Mouse (Mus musculus) spleen, postnatal 0 days (tissue): ENCODE data around the gene Ppp1r10. TPM values are rescaled to one million over a fixed set of nuclear protein-coding genes. Genes with fewer than 3 reads are reported as not detected.

Experiments
- microRNA counts: library from miRNA; unstranded; fragments of <30 nt; microRNA quantifications from one replicate; lab custom pipeline; 2015
- polyA plus RNA-seq: library from polyadenylated mRNA; unstranded; fragments of >200 nt; fragmentation: Nextera tagmentation; extraction: Ambion mirVana; gene quantifications from 2 replicates; pipeline ENCODE4 v1.2.1, GENCODE M21; 2015

Ppp1r10 gene
- 17.4 and 18.4 TPM in 2 replicates for polyA plus RNA-seq

GRCm38 (mm10) chr17:35916297-35917142 is at the start of gene Ppp1r10, which contains the start of gene Mrps18b:
TSS of gene Ppp1r10 (plus strand) at chr17:35916434.
TSS of gene Mrps18b (minus strand) at chr17:35916389.

GRCm38 (mm10) chr17:35879245-35880057 is 36.8 kb upstream of the Ppp1r10 start, which contains the start of gene Dhx16:
TSS of gene Dhx16 (plus strand) at chr17:35879819.

GRCm38 (mm10) chr17:35896781-35897643 is 19.2 kb upstream of the Ppp1r10 start, which contains the start of gene 2310061I04Rik:
TSS of gene 2310061I04Rik (minus strand) at chr17:35897431.

GRCm38 (mm10) chr17:35909919-35910369 is 6.3 kb upstream of the Ppp1r10 start, which contains the start of gene Atat1:
TSS of gene Atat1 (minus strand) at chr17:35910075.

GRCm38 (mm10) chr17:35969418-35970389 is 53.5 kb downstream of the Ppp1r10 start, which contains the start of gene Abcf1:
TSS of gene Abcf1 (minus strand) at chr17:35969761.

GRCm38 (mm10) chr17:35979401-35980362 is 63.4 kb downstream of the Ppp1r10 start, which contains the start of the genes Gnl1 and Prr3:
TSS of gene Gnl1 (plus strand) at chr17:35979851.
TSS of gene Prr3 (minus strand) at chr17:35980236.

MicroRNAs within 50 kb of the gene (microRNA counts, 519-probe panel; counts per million panel counts)
- 88.3 counts per million for microRNA mmu-miR-1894-3p (lab: Ali Mortazavi, UCI)
- 88.3 counts per million for microRNA mmu-miR-1894-5p (lab: Ali Mortazavi, UCI)
- 88.3 counts per million for microRNA mmu-miR-877 (lab: Ali Mortazavi, UCI)

Other genes starting within 250 kb of the Ppp1r10 start
- 7.5 and 7.6 TPM in 2 replicates for gene Vars2, start 248.8 kb upstream of the Ppp1r10 start, polyA plus RNA-seq
- gene Gtf2h4, start 242.7 kb upstream of the Ppp1r10 start, polyA plus RNA-seq: 23.5 and 25.8 TPM in 2 replicates
- 13.8 and 18.6 TPM in 2 replicates for gene Ddr1, start 211.8 kb upstream of the Ppp1r10 start, polyA plus RNA-seq
- gene Ier3, start 94.8 kb upstream of the Ppp1r10 start, polyA plus RNA-seq: 32.9 and 36.5 TPM in 2 replicates
- gene Flot1, start 93.2 kb upstream of the Ppp1r10 start, polyA plus RNA-seq: 45.6 and 54.3 TPM in 2 replicates
- 563 and 593 TPM in 2 replicates for gene Tubb5, start 78.1 kb upstream of the Ppp1r10 start, polyA plus RNA-seq
- 6.5 and 7.6 TPM in 2 replicates for gene Mdc1, start 74.9 kb upstream of the Ppp1r10 start, polyA plus RNA-seq
- 38.0 and 41.2 TPM in 2 replicates for gene Nrm, start 55.1 kb upstream of the Ppp1r10 start, polyA plus RNA-seq
- 28.7 and 37.7 TPM in 2 replicates for gene Ppp1r18, start 50.8 kb upstream of the Ppp1r10 start, polyA plus RNA-seq
- 33.5 and 34.1 TPM in 2 replicates for gene Dhx16, start 36.6 kb upstream of the Ppp1r10 start, polyA plus RNA-seq
- 16.2 and 16.7 TPM in 2 replicates for gene 2310061I04Rik, start 19.0 kb upstream of the Ppp1r10 start, polyA plus RNA-seq
- gene Atat1, start 6.4 kb upstream of the Ppp1r10 start, polyA plus RNA-seq: 9.9 and 11.9 TPM in 2 replicates
- 71.9 and 77.8 TPM in 2 replicates for gene Mrps18b, start within 50 bp of the Ppp1r10 start, polyA plus RNA-seq
- 75.9 and 76.2 TPM in 2 replicates for gene Abcf1, start 53.3 kb downstream of the Ppp1r10 start, polyA plus RNA-seq
- gene Gnl1, start 63.4 kb downstream of the Ppp1r10 start, polyA plus RNA-seq: 18.4 and 21.0 TPM in 2 replicates
- 8.6 and 11.4 TPM in 2 replicates for gene Prr3, start 63.8 kb downstream of the Ppp1r10 start, polyA plus RNA-seq
- gene H2-T24, start 104.1 kb downstream of the Ppp1r10 start, polyA plus RNA-seq: 9.8 and 11.7 TPM in 2 replicates
- gene H2-T23, start 116.4 kb downstream of the Ppp1r10 start, polyA plus RNA-seq: 38.3 and 49.1 TPM in 2 replicates
- 10.0 and 15.3 TPM in 2 replicates for gene H2-T22, start 126.3 kb downstream of the Ppp1r10 start, polyA plus RNA-seq
- not detected in 2 replicates for gene Gm6034, start 126.5 kb downstream of the Ppp1r10 start, polyA plus RNA-seq
- gene Gm11127, start 141.9 kb downstream of the Ppp1r10 start, polyA plus RNA-seq: not detected in 2 replicates
- not detected in 2 replicates for gene Gm19684, start 205.2 kb downstream of the Ppp1r10 start, polyA plus RNA-seq
- gene Gm7030, start 213.0 kb downstream of the Ppp1r10 start, polyA plus RNA-seq: not detected in 2 replicates